Mouse (Mus musculus) hematopoietic stem cell, adult 5-6 weeks (primary cell): Measurements from ENCODE around the gene Dhx58. TPM values are rescaled to one million over a fixed set of nuclear protein-coding genes. Genes with fewer than 3 reads are reported as not detected.
"Not testable (repeated sequence)": the region's sequence is repeated elsewhere in the genome, so short reads cannot be mapped to it uniquely, and the experiment has no call there.

ENCODE experiments used
- ATAC-seq, 2 experiments: fragments of 125-278 bp in 1 of 2; replicated peaks in 1 of 2; 2 replicates each; pipeline ENCODE4 v1.8.0; 2016 to 2017; ENCODE audit warnings: inconsistent platforms in 2 of 2, mild to moderate bottlenecking in 2 of 2, moderate number of reproducible peaks in 2 of 2, low read depth in 1 of 2, moderate TSS enrichment in 1 of 2; ENCODE audit not compliant: low FRiP score in 2 of 2, poor library complexity in 2 of 2, severe bottlenecking in 2 of 2, insufficient read depth in 1 of 2, low TSS enrichment in 1 of 2
- total RNA-seq: library from RNA; stranded (forward); fragments of 172-1452, 232-1000 nt; gene quantifications from 2 replicates; pipeline ENCODE4 v1.2.3, GENCODE M21; 2017

Dhx58 gene
- total RNA-seq, 1 experiment from 2014 or later = 33.1 TPM

DNA sequence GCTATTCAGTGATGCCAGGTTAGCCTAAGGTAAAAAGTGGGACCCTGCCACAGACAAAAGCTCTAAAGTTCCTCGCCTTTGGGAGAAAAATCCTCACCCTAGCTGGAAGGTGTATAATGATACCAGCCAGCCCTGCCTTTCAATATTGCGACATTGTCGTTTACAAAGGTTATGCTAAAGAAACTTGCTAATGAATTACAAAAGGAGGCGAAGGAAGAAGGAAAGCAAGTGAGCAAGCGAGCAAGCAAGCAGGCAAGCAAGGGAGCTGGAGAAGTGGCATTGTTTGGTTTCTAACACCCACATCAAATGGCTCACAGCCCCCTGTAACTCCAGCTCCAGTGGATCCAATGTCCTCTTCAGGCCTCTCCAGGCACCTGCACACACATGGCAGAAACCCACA is 21.5 kb downstream of the Dhx58 start:
- ATAC-seq = no peak

DNA sequence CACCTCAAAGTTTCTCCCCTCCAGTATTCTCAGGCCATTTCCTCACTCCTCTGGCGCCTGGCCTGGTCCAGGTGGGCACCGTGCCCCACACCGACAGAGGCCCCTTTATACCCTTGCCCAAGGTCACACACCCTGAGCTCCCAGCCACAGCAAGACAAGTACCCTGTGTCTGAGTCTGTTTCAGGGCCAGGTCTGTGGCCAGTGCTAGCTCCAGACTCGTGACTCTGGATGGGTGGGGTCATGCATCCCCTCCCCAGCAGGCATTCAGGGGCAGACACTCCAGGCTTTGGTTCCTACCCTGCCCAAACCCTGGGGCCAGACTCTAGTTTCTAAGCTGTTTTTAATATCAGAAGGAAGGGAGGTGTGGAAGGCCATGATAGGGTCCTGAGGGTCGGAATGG is 22.2 kb downstream of the Dhx58 start:
- no peak for ATAC-seq

DNA sequence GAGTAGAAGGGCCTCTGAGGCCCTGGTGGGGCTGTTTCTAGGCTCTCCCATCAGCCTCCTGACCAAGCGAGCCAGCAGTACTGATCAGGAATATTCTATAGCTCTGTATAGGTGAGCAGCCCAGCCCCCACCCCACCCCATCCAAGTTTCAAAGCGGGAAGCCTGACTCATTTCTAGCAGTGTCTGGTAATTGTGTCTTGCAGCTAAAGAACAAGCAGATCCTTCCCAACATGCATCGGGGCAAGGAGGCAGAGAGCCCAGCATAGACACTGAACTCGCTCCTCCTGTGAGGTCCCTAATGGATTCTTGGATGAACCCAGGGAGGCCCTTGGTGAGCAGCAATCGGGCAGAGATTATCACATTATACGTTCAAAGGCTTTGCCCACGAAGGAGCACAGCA is 26.3 kb downstream of the Dhx58 start:
- no peak for ATAC-seq

DNA sequence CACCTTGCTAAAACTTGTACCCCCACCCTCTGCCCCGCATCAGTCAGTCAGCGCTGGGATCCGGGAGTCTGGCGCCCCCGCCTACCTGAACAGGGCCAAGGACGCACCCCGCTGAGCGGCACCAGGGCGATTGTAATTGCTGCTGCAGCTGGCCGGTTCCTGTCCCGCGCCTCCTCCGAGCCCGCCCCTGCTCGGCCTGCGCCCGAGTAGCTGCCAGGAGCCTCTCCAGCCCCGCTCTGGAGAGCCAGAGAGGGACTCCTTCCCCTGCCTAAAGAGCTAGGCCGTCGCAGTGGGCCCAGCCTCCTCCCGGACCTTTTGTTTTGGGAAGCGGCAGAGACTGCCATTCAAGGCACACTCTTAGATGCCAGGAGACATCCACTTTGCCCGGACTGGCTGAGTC is 30.9 kb downstream of the Dhx58 start:
- peak in 1 of 2 experiments; percentile 29; a peak in 1 of 4 replicates for ATAC-seq

DNA sequence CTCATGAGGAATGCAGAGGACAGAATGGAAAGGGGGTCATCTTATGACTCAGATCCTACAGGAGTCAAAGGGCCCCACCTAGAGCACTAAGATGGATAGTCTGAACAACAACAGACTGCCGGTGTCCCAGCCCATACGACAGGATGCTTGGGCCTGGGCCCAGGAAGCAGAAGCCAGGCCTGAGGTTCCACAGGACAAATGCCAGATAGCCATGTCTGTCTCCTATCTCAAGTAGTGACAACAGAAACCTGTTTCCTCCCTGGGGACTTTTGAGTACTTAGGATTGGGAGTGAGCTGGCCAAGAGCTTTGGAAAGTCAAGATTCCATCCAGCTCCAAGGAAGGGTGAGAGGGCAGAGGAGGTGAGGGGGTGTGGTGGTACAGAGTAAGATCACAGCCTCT is 32.1 kb downstream of the Dhx58 start:
- ATAC-seq = no peak

DNA sequence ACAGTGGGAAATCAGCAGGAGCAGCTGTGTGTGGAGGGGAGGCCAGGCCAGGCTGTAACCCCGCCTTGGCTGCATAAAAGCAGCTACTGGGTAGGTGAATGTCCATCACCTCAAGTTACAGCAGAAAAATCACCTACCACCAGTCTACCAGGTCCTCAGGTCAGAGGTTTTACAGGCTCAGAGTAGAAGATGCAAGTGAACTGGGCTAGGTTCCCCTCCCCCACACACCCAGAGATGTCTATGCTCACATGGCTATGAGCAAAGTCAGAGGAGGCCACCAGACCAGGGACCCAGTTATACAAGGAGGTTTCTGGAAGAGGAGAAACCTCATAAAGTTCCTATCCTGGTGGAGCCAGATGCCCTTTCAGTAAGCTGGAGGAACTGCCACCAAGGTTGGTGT is 33.0 kb downstream of the Dhx58 start:
- no peak for ATAC-seq

DNA sequence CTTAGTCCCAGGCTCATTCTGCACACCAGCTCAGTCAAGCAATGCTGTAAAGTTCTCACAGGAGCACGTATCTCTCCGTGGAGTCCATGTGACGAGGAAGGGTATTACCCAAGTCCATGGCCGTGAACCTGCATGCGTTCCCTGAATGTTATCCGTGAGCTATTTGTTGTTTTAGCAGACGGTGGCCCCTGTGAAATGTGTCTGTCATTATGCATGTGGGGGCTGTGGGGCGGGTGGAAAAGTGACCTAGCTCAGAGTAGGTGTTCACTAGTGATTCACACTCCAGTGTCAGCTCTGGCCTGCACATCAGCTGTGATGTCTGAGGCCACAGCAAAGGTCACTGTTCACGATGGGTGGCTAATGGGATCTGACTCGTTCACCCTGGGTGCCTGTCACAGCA is 44.3 kb downstream of the Dhx58 start:
- ATAC-seq = no peak

DNA sequence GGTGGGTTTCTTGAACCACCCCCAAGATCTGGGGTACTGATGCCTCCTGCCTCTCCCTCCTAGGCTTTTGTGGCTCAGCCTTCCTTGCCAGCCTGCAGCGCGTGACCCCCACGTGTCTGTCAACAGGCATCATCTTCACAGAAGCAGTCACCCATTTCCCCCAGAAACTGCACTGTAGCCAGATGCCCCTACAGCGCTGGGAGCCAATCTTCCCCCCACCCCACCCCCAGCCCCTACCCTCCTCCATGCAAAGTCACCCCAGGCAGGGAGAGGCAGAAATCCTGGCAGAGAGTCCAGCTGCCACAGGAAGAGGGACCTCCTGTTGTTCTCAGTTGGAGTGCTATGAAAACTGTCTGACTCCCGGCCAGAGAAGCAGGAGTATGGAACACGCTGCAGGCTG is 47.6 kb downstream of the Dhx58 start:
- 0 out of 4 replicates have a peak, but pooled peaks of 1 of the 2 experiments have one; percentile 18 for ATAC-seq

DNA sequence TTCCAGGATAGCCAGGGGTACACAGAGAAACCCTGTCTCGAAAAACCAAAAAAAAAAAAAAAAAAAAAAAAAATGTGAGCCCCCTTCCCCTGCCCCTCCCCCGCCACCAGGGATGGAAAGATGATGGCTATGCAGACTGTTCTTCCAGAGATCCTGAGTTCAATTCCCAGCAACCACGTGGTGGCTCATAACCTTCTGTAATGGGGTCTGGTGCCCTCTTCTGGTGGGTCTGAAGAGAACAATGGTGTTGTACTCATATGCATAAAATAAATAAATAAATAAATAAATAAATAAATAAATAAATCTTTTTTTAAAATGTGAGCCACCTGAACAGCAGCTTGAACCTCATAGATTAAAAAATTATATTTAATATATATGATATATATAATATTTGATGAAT is 48.5 kb downstream of the Dhx58 start:
- ATAC-seq = not testable (repeated sequence)

DNA sequence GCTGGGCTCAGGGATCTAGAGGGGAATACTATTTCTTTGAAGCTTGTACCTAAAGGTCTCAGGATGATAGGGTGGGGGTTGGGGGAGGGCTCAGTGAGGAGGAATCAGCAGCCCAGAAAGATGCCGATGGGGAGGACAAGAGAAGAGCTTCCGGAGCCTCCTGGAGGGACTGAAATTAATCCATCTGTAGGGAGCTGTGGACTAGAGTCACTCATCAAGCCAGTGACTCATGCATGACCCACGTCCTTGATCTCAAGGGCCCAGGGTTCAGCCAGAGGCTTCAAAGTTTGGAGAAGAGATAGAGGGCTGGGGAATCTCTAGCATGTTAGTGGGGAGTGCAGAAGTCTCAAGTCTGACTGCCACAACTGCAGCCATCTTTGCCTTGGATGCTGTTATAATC is 52.3 kb downstream of the Dhx58 start:
- no peak for ATAC-seq

DNA sequence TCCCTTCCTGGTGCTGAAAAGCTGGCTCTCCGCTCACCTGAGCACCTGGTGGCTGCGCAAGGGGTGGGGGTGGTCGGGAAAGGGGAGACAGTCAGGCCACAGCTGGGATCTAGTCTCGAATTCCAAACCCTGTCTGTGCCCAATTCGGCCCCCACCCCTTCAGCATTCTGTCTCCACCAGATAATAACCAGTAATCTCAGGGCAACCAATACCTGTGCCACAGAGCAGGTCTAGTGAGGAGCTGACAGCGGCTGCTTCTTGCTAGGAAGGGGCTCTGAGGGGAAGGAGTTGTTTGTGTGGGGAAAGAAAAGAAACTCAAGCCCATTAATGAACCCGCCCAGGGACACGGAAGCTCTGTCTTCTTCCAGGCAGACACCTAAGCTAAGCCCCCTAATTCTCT is 52.9 kb downstream of the Dhx58 start:
- ATAC-seq = no peak

DNA sequence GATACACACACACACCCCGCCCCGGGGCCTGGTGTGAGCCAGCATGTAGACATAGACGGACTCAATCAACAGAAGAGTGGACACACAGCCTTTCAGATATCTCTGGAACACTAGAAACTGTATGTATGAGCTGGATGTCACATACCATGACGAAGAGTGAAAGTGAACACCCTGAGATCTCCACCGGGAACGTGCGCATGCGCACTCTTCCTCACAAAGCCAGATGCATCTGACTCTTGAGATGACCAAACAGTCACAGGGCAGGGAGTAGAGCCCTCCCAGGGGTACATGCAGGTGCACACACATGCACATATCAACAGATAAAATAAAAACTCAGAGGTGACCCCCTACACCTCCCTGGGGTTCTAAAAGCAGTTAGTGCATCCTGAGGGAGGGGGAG is 55.7 kb downstream of the Dhx58 start:
- no peak for ATAC-seq

DNA sequence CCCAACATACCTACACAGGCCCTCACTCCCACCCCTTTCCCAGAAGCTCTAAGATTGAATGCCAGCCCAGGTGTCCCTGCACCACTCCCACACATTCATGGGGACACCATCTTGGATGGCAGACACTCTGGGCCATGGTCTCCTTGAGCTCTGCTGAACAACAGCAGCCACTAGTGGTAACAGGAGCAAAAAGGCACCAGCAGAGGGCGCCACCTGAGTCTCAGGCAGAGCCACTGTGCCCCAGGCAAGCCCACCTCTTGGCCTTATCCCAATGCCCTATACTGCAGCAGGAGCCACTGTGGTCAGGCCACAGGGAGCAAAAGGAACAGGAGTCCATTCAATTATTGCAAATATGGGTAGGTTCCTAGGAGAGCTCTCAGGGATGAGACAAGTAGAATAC is 57.8 kb downstream of the Dhx58 start:
- peak; percentile 69 to 71 for ATAC-seq

Other genes with a start within 250 kb of the Dhx58 start
- 27.6 and 34.2 TPM in 2 replicates for gene Klhl11, start 231.5 kb downstream of the Dhx58 start, total RNA-seq
- 91.6 and 97.6 TPM in 2 replicates for gene Acly, start 176.3 kb downstream of the Dhx58 start, total RNA-seq
- gene Ttc25, start 158.7 kb downstream of the Dhx58 start, total RNA-seq = 0.31 TPM in 1 of 2 replicates, not detected in the other
- 26.4 and 27.5 TPM in 2 replicates for gene Cnp, start 129.4 kb downstream of the Dhx58 start, total RNA-seq
- 6.9 and 10.7 TPM in 2 replicates for gene Nkiras2, start 85.0 kb downstream of the Dhx58 start, total RNA-seq
- 129 and 135 TPM in 2 replicates for gene Dnajc7, start 84.1 kb downstream of the Dhx58 start, total RNA-seq
- 0.20 TPM in 1 of 2 replicates, not detected in the other for gene Zfp385c, start 11.8 kb downstream of the Dhx58 start, total RNA-seq
- gene Kat2a, start 8.2 kb upstream of the Dhx58 start, total RNA-seq = 26.1 TPM in 2 replicates
- not detected in 2 replicates for gene Hspb9, start 9.6 kb upstream of the Dhx58 start, total RNA-seq
- gene Rab5c, start 33.9 kb upstream of the Dhx58 start, total RNA-seq = 75.3 and 87.9 TPM in 2 replicates
- 0.13 TPM in 1 of 2 replicates, not detected in the other for gene Kcnh4, start 55.7 kb upstream of the Dhx58 start, total RNA-seq
- not detected in 2 replicates for gene Hcrt, start 58.7 kb upstream of the Dhx58 start, total RNA-seq
- 2.4 and 3.3 TPM in 2 replicates for gene Ghdc, start 66.7 kb upstream of the Dhx58 start, total RNA-seq
- gene Stat5b, start 146.5 kb upstream of the Dhx58 start, total RNA-seq = 58.8 and 66.2 TPM in 2 replicates
- gene Stat5a, start 155.1 kb upstream of the Dhx58 start, total RNA-seq = 48.2 and 54.6 TPM in 2 replicates
- 108 and 135 TPM in 2 replicates for gene Stat3, start 235.3 kb upstream of the Dhx58 start, total RNA-seq